Mouse (Mus musculus) frontal cortex, postnatal 10 days (tissue): ENCODE results near the gene Eef1akmt3.

ENCODE experiments used
- DNase-seq, 2 experiments: peaks; one replicate each; pipeline ENCODE4 v3.0.0; 2022; ENCODE audit warnings: low spot score in 2 of 2, mixed read lengths in 1 of 2

Eef1akmt3 gene

GRCm38 (mm10) chr10:127054646-127055045, 13.3 kb upstream of the Eef1akmt3 start:
- no peak for DNase-seq

GRCm38 (mm10) chr10:127050119-127050474, 8.8 kb upstream of the Eef1akmt3 start:
- no peak for DNase-seq

GRCm38 (mm10) chr10:127049395-127050118, 8.2 kb upstream of the Eef1akmt3 start:
- DNase-seq = no peak

GRCm38 (mm10) chr10:127048608-127049394, 7.5 kb upstream of the Eef1akmt3 start:
- DNase-seq = no peak

- DNase-seq = no peak
Measured at GRCm38 (mm10) chr10:127047954-127048353, 6.6 kb upstream of the Eef1akmt3 start, which contains the start of gene Cyp27b1. TSS of gene Cyp27b1 (plus strand) at chr10:127048250.

GRCm38 (mm10) chr10:127043187-127043586, 1.9 kb upstream of the Eef1akmt3 start:
- no peak for DNase-seq

- no peak for DNase-seq
Measured at GRCm38 (mm10) chr10:127042468-127043115, 1.3 kb upstream of the Eef1akmt3 start.

- DNase-seq = peak; percentile 83 to 89
Measured at GRCm38 (mm10) chr10:127041774-127042338, 543 bp upstream of the Eef1akmt3 start.

GRCm38 (mm10) chr10:127040569-127041214, 621 bp downstream of the Eef1akmt3 start:
- DNase-seq = no peak

- DNase-seq = no peak
Measured at GRCm38 (mm10) chr10:127037641-127038040, 3.7 kb downstream of the Eef1akmt3 start.

GRCm38 (mm10) chr10:127036273-127036672, 5.0 kb downstream of the Eef1akmt3 start:
- no peak for DNase-seq

GRCm38 (mm10) chr10:127033301-127033741, 8.0 kb downstream of the Eef1akmt3 start:
- DNase-seq = no peak

- peak; percentile 78 to 89 for DNase-seq
Measured at GRCm38 (mm10) chr10:127030336-127031296, 10.7 kb downstream of the Eef1akmt3 start, which contains the start of gene Tsfm. TSS of gene Tsfm (minus strand) at chr10:127030840.

GRCm38 (mm10) chr10:127018422-127018821, 22.9 kb downstream of the Eef1akmt3 start:
- no peak for DNase-seq

- DNase-seq = no peak
Measured at GRCm38 (mm10) chr10:127017071-127017470, 24.2 kb downstream of the Eef1akmt3 start.

- no peak for DNase-seq
Measured at GRCm38 (mm10) chr10:127016488-127016887, 24.8 kb downstream of the Eef1akmt3 start.

GRCm38 (mm10) chr10:127003806-127004205, 37.5 kb downstream of the Eef1akmt3 start:
- no peak for DNase-seq

GRCm38 (mm10) chr10:127003334-127003733, 38.0 kb downstream of the Eef1akmt3 start:
- DNase-seq = no peak

GRCm38 (mm10) chr10:127002765-127003164, 38.5 kb downstream of the Eef1akmt3 start:
- DNase-seq = no peak

- DNase-seq = no peak
Measured at GRCm38 (mm10) chr10:127002056-127002455, 39.3 kb downstream of the Eef1akmt3 start.
